Mouse (Mus musculus) liver, embryonic 14.5 days (tissue): ENCODE results near the gene Myo10.

ENCODE experiments used
- CTCF ChIP-seq: IDR thresholded peaks from 2 replicates; pipeline ENCODE4 v1.5.1; 2016; ENCODE audit warnings: antibody characterized with exemption, low read depth, control low read depth
- EP300 ChIP-seq: IDR thresholded peaks from 2 replicates; pipeline ENCODE4 v1.6.1; 2016; ENCODE audit warnings: antibody characterized with exemption, low read depth

GRCm38 (mm10) chr15:25761800-25762211 lies 139.5 kb downstream of the Myo10 start:
- TF ChIP-seq EP300 (no peak), CTCF (no peak)
